Mouse (Mus musculus): Measurements from ENCODE around the gene Lrrc8b. TPM values are rescaled to one million over a fixed set of nuclear protein-coding genes. Genes with fewer than 3 reads are reported as not detected.

The Lrrc8b gene
- polyA plus RNA-seq, 1 experiment from 2014 or later, result 10.6 TPM

DNA sequence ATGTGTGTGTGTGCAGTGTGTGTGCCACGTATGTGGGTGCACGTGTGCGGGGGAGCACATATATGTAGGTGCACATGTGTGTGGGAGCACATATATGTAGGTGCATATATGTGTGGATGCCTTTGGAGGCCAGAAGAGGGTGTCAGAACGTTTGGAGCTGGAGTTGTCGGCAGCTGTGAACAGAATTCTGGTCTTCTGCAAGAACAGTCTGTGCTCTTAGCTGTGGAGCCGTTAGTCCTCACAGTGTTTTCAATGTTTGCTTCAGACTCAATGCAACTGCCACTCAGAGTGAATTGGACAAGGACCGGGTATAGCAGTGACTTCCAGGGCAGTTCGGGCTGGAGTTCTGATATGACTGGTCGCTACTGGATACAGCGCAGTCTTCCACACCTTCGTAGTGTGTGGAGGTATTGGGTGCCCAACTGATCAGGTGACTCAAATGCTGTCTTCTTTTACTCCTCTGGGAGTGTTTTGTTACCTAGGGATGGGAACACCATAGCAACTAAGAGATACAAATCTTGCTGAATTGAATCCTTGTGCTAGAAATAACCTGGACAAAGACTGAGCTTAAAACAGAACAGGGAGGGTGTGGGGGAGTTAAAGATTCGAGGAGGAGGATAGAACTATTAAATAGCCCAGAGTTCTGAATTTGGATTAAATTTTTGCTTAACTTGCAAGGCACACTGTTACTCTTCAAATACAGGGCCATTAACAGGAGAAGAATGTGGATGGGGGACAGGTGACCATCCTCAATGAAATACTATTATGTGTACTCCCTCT is 1.0 kb upstream of the Lrrc8b start:
- no peaks in the 10 kb centered on the region for H3K9me3 ChIP-seq (ENCODE audit: control insufficient read depth, low read length)
- WGBS, result 80% methylated on average over 12 of the region's 12 CpGs
- H3K27ac ChIP-seq (replicated peaks; ENCODE audit: low read depth, low read length), result peak overlapping the region; percentile 84
- H3K4me2 ChIP-seq (ENCODE audit: low read depth, low read length), result peak overlapping the region; percentile 99
- ATAC-seq (ENCODE audit: low read depth), result no peak
- H3K4me1 ChIP-seq (ENCODE audit: control insufficient read depth, insufficient read depth, low read length), result peaks cover 10% of the 10 kb centered on the region
- peak overlapping the region; percentile 79 for H3K4me3 ChIP-seq (ENCODE audit: low read depth, low read length)
- no peaks in the 10 kb centered on the region for H3K27me3 ChIP-seq (replicated peaks; ENCODE audit: control insufficient read depth, insufficient read depth, low read length)
- H3K9ac ChIP-seq (ENCODE audit: low read depth, low read length), result peak overlapping the region; percentile 88
- DNase-seq (ENCODE audit: low spot score), result no peak
- no peaks in the 10 kb centered on the region for H3K36me3 ChIP-seq (ENCODE audit: control insufficient read depth, insufficient read depth, low read length)

DNA sequence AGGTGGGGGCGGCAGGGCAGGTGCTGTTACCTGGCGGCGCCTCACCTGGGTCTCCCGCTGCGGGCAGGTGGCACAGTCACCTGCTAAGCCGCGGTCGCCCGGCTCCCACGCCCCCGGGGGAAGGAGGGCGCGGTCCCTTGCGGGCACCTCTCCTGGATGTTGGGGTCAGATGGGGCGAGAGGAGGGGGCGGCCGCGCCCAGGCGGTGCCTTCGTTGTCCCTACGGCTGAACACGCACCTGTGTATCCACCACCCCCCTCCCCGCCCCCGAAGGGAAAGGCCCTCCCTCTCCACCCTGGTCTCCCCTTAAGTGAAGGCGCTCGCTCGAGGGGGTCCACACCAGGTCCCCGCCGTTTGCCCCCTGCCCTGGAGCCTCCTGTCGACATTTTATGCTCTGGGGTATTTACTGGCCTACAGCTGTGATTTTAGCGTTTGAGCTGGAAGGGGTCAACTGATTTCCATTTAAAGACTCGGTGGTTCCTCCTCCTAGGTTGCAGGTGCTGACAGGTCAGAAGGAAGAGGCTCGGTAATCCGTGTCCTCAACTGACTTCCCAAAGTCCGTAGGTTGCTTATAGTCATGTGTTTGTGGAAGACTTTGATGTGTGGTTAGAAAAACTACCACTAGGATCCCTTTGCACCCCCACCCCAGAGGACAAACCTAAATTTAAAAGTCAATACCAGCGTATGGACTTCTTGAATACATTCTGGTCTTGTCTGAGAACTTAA is 538 bp downstream of the Lrrc8b start:
- 6% methylated on average over 20 of the region's 36 CpGs for WGBS

DNA sequence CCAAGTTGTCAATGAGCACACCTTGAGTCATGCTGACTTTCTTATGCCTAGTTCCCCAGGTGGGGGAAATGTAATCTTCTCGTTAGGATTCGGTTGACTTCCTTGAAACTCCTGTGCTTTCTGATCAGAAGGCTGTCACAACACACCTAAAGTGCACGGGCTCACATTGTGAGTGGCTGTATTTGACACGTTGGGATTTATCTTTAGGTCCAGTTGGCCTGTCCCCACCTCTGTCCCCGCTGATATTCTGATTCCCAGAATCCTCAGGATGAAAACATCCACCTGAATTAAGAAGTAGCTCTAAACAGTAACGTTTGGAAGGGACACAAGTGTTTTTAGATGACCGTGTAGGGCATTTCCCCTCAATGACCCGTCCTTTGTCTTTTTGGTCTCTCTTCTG is 1.6 kb downstream of the Lrrc8b start:
- DNase-seq (ENCODE audit: low spot score), result no peak
- H3K9me3 ChIP-seq (ENCODE audit: control insufficient read depth, low read length), result no peaks in the 10 kb centered on the region
- H3K4me1 ChIP-seq (ENCODE audit: control insufficient read depth, insufficient read depth, low read length), result peaks cover 5% of the 10 kb centered on the region; the same call in 1 of the 2 replicates
- no peak for ATAC-seq (ENCODE audit: low read depth)
- 76% methylated on average over 8 of the region's 8 CpGs for WGBS
- no peak overlapping the region for H3K9ac ChIP-seq (ENCODE audit: low read depth, low read length)
- H3K27ac ChIP-seq (replicated peaks; ENCODE audit: low read depth, low read length), result no peak overlapping the region
- peak overlapping the region; percentile 99; the same call in 1 of the 2 replicates for H3K4me2 ChIP-seq (ENCODE audit: low read depth, low read length)
- no peak overlapping the region for H3K4me3 ChIP-seq (ENCODE audit: low read depth, low read length)
- no peaks in the 10 kb centered on the region for H3K36me3 ChIP-seq (ENCODE audit: control insufficient read depth, insufficient read depth, low read length)
- no peaks in the 10 kb centered on the region for H3K27me3 ChIP-seq (replicated peaks; ENCODE audit: control insufficient read depth, insufficient read depth, low read length)

More for the DNA sequence above, 538 bp downstream of the Lrrc8b start:
- Histone ChIP-seq H3K9ac (ENCODE audit: low read depth, low read length) (peak overlapping the region; percentile 88), H3K4me1 (ENCODE audit: control insufficient read depth, insufficient read depth, low read length) (peaks cover 5% of the 10 kb centered on the region; the same call in 1 of the 2 replicates), H3K4me3 (ENCODE audit: low read depth, low read length) (peak overlapping the region; percentile 79), H3K9me3 (ENCODE audit: control insufficient read depth, low read length) (no peaks in the 10 kb centered on the region), H3K4me2 (ENCODE audit: low read depth, low read length) (peak overlapping the region; percentile 99), H3K36me3 (ENCODE audit: control insufficient read depth, insufficient read depth, low read length) (no peaks in the 10 kb centered on the region), H3K27ac (replicated peaks; ENCODE audit: low read depth, low read length) (peak overlapping the region; percentile 84; the same call in 1 of the 2 replicates), H3K27me3 (replicated peaks; ENCODE audit: control insufficient read depth, insufficient read depth, low read length) (no peaks in the 10 kb centered on the region)
- ATAC-seq (ENCODE audit: low read depth) (peak; percentile 27), DNase-seq (ENCODE audit: low spot score) (peak; percentile 11)

DNA sequence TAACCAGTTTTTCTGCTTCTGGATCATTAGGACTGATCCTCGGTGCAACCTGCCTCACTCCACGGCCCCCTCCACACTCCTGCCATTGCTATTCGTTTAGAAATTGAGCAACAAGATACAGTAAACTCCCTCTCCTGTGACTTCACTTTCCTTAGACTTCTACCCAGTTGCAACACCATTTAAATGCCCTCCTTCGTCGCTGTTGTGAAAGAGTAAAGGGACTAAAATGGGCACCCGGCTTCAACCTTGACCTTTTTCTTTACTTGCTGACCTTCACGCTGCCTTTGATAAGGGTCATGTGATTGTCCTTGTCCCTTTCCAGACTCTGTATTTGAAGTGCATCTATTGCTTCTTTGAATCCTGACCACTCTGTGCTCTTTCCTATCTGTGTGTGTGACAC is 2.8 kb downstream of the Lrrc8b start:
- ATAC-seq (ENCODE audit: low read depth) (no peak), DNase-seq (ENCODE audit: low spot score) (peak; percentile 25)
- Histone ChIP-seq H3K9ac (ENCODE audit: low read depth, low read length) (no peak overlapping the region), H3K27me3 (replicated peaks; ENCODE audit: control insufficient read depth, insufficient read depth, low read length) (no peaks in the 10 kb centered on the region), H3K4me2 (ENCODE audit: low read depth, low read length) (no peak overlapping the region), H3K4me1 (ENCODE audit: control insufficient read depth, insufficient read depth, low read length) (peaks cover 5% of the 10 kb centered on the region; the same call in 1 of the 2 replicates), H3K36me3 (ENCODE audit: control insufficient read depth, insufficient read depth, low read length) (no peaks in the 10 kb centered on the region), H3K9me3 (ENCODE audit: control insufficient read depth, low read length) (no peaks in the 10 kb centered on the region), H3K27ac (replicated peaks; ENCODE audit: low read depth, low read length) (no peak overlapping the region), H3K4me3 (ENCODE audit: low read depth, low read length) (no peak overlapping the region)
- WGBS, result 82% methylated on average over 7 of the region's 7 CpGs

DNA sequence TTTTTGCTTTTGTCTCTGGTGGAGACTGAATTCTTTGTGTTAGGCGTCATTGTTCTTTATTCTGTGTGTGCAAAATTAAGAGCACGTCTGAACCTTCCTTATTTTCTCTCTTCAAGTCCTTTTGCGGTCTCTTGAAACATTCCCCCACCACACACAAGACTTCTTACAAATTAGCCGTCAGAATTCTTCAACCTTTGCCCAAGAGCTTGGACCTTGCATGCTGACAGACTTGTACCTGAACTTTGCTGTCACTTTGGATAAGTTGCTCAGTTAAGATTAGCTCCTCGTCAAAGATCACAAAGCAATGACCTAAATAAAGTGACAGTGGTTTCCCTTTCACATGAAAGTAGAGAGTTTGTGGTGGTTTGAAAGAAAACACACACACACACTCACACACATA is 3.3 kb downstream of the Lrrc8b start:
- ATAC-seq (ENCODE audit: low read depth), result no peak
- Histone ChIP-seq H3K9me3 (ENCODE audit: control insufficient read depth, low read length) (no peaks in the 10 kb centered on the region), H3K27me3 (replicated peaks; ENCODE audit: control insufficient read depth, insufficient read depth, low read length) (no peaks in the 10 kb centered on the region), H3K9ac (ENCODE audit: low read depth, low read length) (no peak overlapping the region), H3K4me1 (ENCODE audit: control insufficient read depth, insufficient read depth, low read length) (peaks cover 5% of the 10 kb centered on the region; the same call in 1 of the 2 replicates), H3K36me3 (ENCODE audit: control insufficient read depth, insufficient read depth, low read length) (no peaks in the 10 kb centered on the region), H3K4me2 (ENCODE audit: low read depth, low read length) (no peak overlapping the region), H3K4me3 (ENCODE audit: low read depth, low read length) (no peak overlapping the region), H3K27ac (replicated peaks; ENCODE audit: low read depth, low read length) (no peak overlapping the region)
- no peak for DNase-seq (ENCODE audit: low spot score)
- WGBS, result 85% methylated on average over 5 of the region's 5 CpGs

DNA sequence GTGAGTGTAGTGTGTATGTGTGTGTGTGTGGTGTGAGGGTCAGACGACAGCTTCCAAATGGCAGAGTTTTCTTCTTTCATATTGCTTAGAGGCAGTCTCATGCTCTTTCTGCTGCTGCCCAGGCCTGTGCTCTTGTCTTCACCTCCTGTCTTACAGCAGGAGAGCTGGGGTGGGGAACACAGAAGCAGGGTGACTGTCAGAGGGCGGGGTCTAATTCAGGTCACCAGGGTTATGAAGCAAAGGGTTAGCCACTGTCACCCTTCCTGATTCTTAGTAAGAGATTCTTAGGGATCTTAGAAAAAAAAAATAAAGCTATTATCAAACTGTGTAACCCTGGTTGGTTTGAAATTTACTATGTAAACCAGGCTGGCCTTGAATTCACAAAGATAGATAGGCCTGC is 10.0 kb downstream of the Lrrc8b start:
- Histone ChIP-seq H3K27ac (replicated peaks; ENCODE audit: low read depth, low read length) (no peak overlapping the region), H3K9ac (ENCODE audit: low read depth, low read length) (no peak overlapping the region), H3K4me2 (ENCODE audit: low read depth, low read length) (no peak overlapping the region), H3K4me1 (ENCODE audit: control insufficient read depth, insufficient read depth, low read length) (no peaks in the 10 kb centered on the region), H3K4me3 (ENCODE audit: low read depth, low read length) (no peak overlapping the region), H3K27me3 (replicated peaks; ENCODE audit: control insufficient read depth, insufficient read depth, low read length) (no peaks in the 10 kb centered on the region), H3K36me3 (ENCODE audit: control insufficient read depth, insufficient read depth, low read length) (no peaks in the 10 kb centered on the region), H3K9me3 (ENCODE audit: control insufficient read depth, low read length) (no peaks in the 10 kb centered on the region)
- DNase-seq (ENCODE audit: low spot score), result no peak
- ATAC-seq (ENCODE audit: low read depth), result no peak
- 93% methylated on average over 2 of the region's 2 CpGs for WGBS

DNA sequence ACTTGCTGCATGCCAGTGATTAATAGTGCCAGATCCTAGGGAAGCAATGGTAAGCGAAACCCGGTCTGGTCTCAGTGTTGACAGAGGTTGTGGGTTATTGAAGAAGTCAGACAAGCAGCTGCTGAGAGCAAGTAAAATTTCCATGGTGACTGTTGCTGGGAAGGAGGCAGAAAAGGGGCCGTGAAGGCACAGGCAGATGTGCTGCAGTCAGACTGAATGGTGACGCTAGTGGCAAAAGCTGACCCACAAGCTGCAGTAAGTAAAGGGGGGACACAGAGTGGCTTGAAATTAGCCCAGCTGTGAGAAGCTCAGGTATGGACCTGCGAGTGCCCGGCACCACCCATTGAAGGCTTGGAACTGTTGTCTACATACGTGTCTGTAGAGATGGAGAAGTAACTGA is 11.8 kb downstream of the Lrrc8b start:
- no peak overlapping the region for H3K4me2 ChIP-seq (ENCODE audit: low read depth, low read length)
- no peak overlapping the region for H3K27ac ChIP-seq (replicated peaks; ENCODE audit: low read depth, low read length)
- no peak overlapping the region for H3K9ac ChIP-seq (ENCODE audit: low read depth, low read length)
- H3K4me3 ChIP-seq (ENCODE audit: low read depth, low read length), result no peak overlapping the region
- H3K27me3 ChIP-seq (replicated peaks; ENCODE audit: control insufficient read depth, insufficient read depth, low read length), result no peaks in the 10 kb centered on the region
- no peaks in the 10 kb centered on the region for H3K4me1 ChIP-seq (ENCODE audit: control insufficient read depth, insufficient read depth, low read length)
- no peaks in the 10 kb centered on the region for H3K36me3 ChIP-seq (ENCODE audit: control insufficient read depth, insufficient read depth, low read length)
- ATAC-seq (ENCODE audit: low read depth), result no peak
- no peaks in the 10 kb centered on the region for H3K9me3 ChIP-seq (ENCODE audit: control insufficient read depth, low read length)
- WGBS, result 72% methylated on average over 7 of the region's 7 CpGs
- DNase-seq (ENCODE audit: low spot score), result no peak

DNA sequence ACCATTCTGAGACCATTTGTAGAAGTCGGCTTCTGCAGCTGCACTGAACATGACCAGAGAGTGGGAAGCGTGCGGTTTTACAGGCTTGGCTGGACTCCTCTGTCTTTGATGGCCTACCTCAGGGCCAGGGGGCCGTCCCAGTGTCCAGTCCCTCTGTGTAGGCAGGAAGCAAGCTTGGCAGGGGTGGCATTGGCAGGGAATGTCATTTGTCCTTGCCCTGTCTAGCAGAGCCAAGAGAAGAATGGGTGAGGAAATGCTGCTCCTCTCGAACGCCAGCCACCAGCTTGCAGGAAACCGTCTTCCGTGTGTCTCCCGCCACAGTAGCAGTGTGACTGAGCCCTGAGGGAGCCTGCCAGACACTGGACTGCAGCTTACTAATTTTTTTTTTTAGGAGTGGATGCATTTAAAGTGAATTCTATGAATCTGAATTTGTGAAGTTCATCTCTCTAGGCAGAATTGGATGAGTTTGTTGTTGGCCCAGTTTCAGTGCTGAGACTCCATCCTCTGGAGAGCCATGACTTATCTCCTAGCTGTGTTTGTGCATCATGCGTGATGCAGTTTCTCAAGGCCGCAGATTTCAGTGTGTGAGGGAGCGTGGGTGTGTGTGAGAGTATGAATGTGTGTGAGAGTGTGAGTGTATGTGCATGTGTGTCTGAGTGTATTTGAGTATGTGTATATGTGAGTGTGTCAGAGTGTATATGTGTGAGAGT is 12.8 kb downstream of the Lrrc8b start:
- Histone ChIP-seq H3K4me2 (ENCODE audit: low read depth, low read length) (no peak overlapping the region), H3K36me3 (ENCODE audit: control insufficient read depth, insufficient read depth, low read length) (no peaks in the 10 kb centered on the region), H3K4me1 (ENCODE audit: control insufficient read depth, insufficient read depth, low read length) (no peaks in the 10 kb centered on the region), H3K27me3 (replicated peaks; ENCODE audit: control insufficient read depth, insufficient read depth, low read length) (no peaks in the 10 kb centered on the region), H3K27ac (replicated peaks; ENCODE audit: low read depth, low read length) (no peak overlapping the region), H3K9me3 (ENCODE audit: control insufficient read depth, low read length) (no peaks in the 10 kb centered on the region), H3K4me3 (ENCODE audit: low read depth, low read length) (no peak overlapping the region), H3K9ac (ENCODE audit: low read depth, low read length) (no peak overlapping the region)
- ATAC-seq (ENCODE audit: low read depth) (no peak), DNase-seq (ENCODE audit: low spot score) (no peak)
- 72% methylated on average over 12 of the region's 12 CpGs for WGBS

Measured in embryonic facial prominence, embryonic 14.5 days (tissue).